Mouse (Mus musculus) liver, embryonic 15.5 days (tissue): Measurements from ENCODE around the gene Tbxas1. TPM values are rescaled to one million over a fixed set of nuclear protein-coding genes. Genes with fewer than 3 reads are reported as not detected.
A peak's percentile ranks its signal among the peaks of the same experiment; 100 is the strongest.

Experiments
- ATAC-seq: fragments of 200-750 bp; cut with Nextera tagmentation; 2 replicates; pipeline ENCODE4 v1.8.0; 2017; ENCODE audit warnings: moderate number of reproducible peaks, mild to moderate bottlenecking, moderate library complexity; ENCODE audit not compliant: insufficient read depth
- H3K27ac ChIP-seq: fragments of 300-500 bp; sonication (generic); replicated peaks from 2 replicates; pipeline ENCODE4 v1.5.1; 2015; ENCODE audit warnings: mild to moderate bottlenecking, inconsistent platforms
- H3K27me3 ChIP-seq: fragments of 300-500 bp; sonication (generic); 2 replicates; pipeline ENCODE4 v1.6.1; 2015; ENCODE audit warnings: mild to moderate bottlenecking, inconsistent platforms
- H3K36me3 ChIP-seq: fragments of 300-500 bp; sonication (generic); replicated peaks from 2 replicates; pipeline ENCODE4 v1.6.1; 2015; ENCODE audit warnings: moderate library complexity, mild to moderate bottlenecking, inconsistent platforms
- H3K4me1 ChIP-seq: fragments of 300-500 bp; sonication (generic); replicated peaks from 2 replicates; pipeline ENCODE4 v1.6.1; 2015; ENCODE audit warnings: inconsistent platforms
- H3K4me2 ChIP-seq: fragments of 300-500 bp; sonication (generic); 2 replicates; pipeline ENCODE4 v1.6.1; 2015; ENCODE audit warnings: moderate library complexity, mild to moderate bottlenecking, inconsistent platforms
- H3K4me3 ChIP-seq: fragments of 300-500 bp; sonication (generic); replicated peaks from 2 replicates; pipeline ENCODE4 v1.5.1; 2015; ENCODE audit warnings: mild to moderate bottlenecking, inconsistent platforms
- H3K9ac ChIP-seq: fragments of 300-500 bp; sonication (generic); 2 replicates; pipeline ENCODE4 v1.6.1; 2015; ENCODE audit warnings: moderate library complexity, mild to moderate bottlenecking, inconsistent platforms
- H3K9me3 ChIP-seq: fragments of 300-500 bp; sonication (generic); replicated peaks from 2 replicates; pipeline ENCODE4 v1.6.1; 2016; ENCODE audit warnings: inconsistent platforms
- WGBS: fragments of 180-500 bp; shearing (Covaris S2); methylation state at CpG from one replicate; pipeline ENCODE4 v1.1.7; 2015; ENCODE audit warnings: mixed read lengths; ENCODE audit not compliant: insufficient replicate concordance; 5-methylcytosine and 5-hydroxymethylcytosine counted together
- polyA plus RNA-seq: library from polyadenylated mRNA; unstranded; fragments of >200 nt; fragmentation: Nextera tagmentation; extraction: Ambion mirVana; gene quantifications from 2 replicates; pipeline ENCODE4 v1.2.1, GENCODE M21; 2015

Tbxas1 gene
- polyA plus RNA-seq, 1 experiment from 2014 or later = 9.0 TPM

- Histone ChIP-seq H3K9ac (no peak overlapping the region), H3K4me1 (no peaks in the 10 kb centered on the region), H3K4me2 (no peak overlapping the region), H3K27ac (no peak overlapping the region), H3K4me3 (no peak overlapping the region), H3K9me3 (no peaks in the 10 kb centered on the region), H3K36me3 (no peaks in the 10 kb centered on the region), H3K27me3 (peaks cover 8% of the 10 kb centered on the region)
- no peak for ATAC-seq
- 55% methylated on average over 6 of the region's 6 CpGs for WGBS
These were observed 175.6 kb downstream of the Tbxas1 start for GRCm38 (mm10) chr6:39050836-39051235.

- Histone ChIP-seq H3K27ac (no peak overlapping the region), H3K27me3 (peaks cover 8% of the 10 kb centered on the region), H3K36me3 (no peaks in the 10 kb centered on the region), H3K9ac (no peak overlapping the region), H3K4me2 (no peak overlapping the region), H3K9me3 (no peaks in the 10 kb centered on the region), H3K4me1 (no peaks in the 10 kb centered on the region), H3K4me3 (no peak overlapping the region)
- no peak for ATAC-seq
- 52% methylated on average over 9 of the region's 9 CpGs for WGBS
These were observed 176.8 kb downstream of the Tbxas1 start for GRCm38 (mm10) chr6:39051799-39052556.

GRCm38 (mm10) chr6:39052636-39053035 is 177.4 kb downstream of the Tbxas1 start:
- no peak overlapping the region for H3K4me3 ChIP-seq
- H3K27me3 ChIP-seq = peaks cover 8% of the 10 kb centered on the region
- WGBS = 64% methylated on average over 4 of the region's 4 CpGs
- no peaks in the 10 kb centered on the region for H3K9me3 ChIP-seq
- no peak for ATAC-seq
- H3K9ac ChIP-seq = no peak overlapping the region
- no peak overlapping the region for H3K4me2 ChIP-seq
- H3K36me3 ChIP-seq = no peaks in the 10 kb centered on the region
- 0 out of 2 replicates have a peak, but pooled peaks cover 1% of the 10 kb centered on the region for H3K4me1 ChIP-seq
- H3K27ac ChIP-seq = no peak overlapping the region

GRCm38 (mm10) chr6:39054206-39054864 is 179.1 kb downstream of the Tbxas1 start:
- Histone ChIP-seq H3K27me3 (peaks cover 4% of the 10 kb centered on the region; the same call in 1 of the 2 replicates), H3K4me2 (no peak overlapping the region), H3K4me1 (peaks cover 6% of the 10 kb centered on the region), H3K9ac (no peak overlapping the region), H3K36me3 (no peaks in the 10 kb centered on the region), H3K27ac (no peak overlapping the region), H3K9me3 (no peaks in the 10 kb centered on the region), H3K4me3 (no peak overlapping the region)
- 74% methylated on average over 13 of the region's 13 CpGs for WGBS
- ATAC-seq = no peak

- no peaks in the 10 kb centered on the region for H3K36me3 ChIP-seq
- 0 out of 2 replicates have a peak, but pooled peaks cover 1% of the 10 kb centered on the region for H3K27me3 ChIP-seq
- peaks cover 13% of the 10 kb centered on the region for H3K4me1 ChIP-seq
- H3K4me3 ChIP-seq = no peak overlapping the region
- H3K4me2 ChIP-seq = no peak overlapping the region
- ATAC-seq = no peak
- no peak overlapping the region for H3K27ac ChIP-seq
- no peaks in the 10 kb centered on the region for H3K9me3 ChIP-seq
- H3K9ac ChIP-seq = no peak overlapping the region
- WGBS = 62% methylated on average over 6 of the region's 6 CpGs
These were observed 179.8 kb downstream of the Tbxas1 start for GRCm38 (mm10) chr6:39054878-39055508.

- Histone ChIP-seq H3K27me3 (no peaks in the 10 kb centered on the region), H3K4me2 (no peak overlapping the region), H3K9ac (no peak overlapping the region)
These were observed 180.6 kb downstream of the Tbxas1 start for GRCm38 (mm10) chr6:39055831-39056261.

GRCm38 (mm10) chr6:39057161-39057560 is 182.0 kb downstream of the Tbxas1 start:
- 44% methylated on average over 1 of the region's 1 CpGs for WGBS
- Histone ChIP-seq H3K4me1 (peaks cover 25% of the 10 kb centered on the region), H3K27ac (no peak overlapping the region), H3K4me3 (no peak overlapping the region), H3K9me3 (no peaks in the 10 kb centered on the region), H3K36me3 (no peaks in the 10 kb centered on the region), H3K9ac (no peak overlapping the region), H3K4me2 (no peak overlapping the region), H3K27me3 (no peaks in the 10 kb centered on the region)
- no peak for ATAC-seq

More at GRCm38 (mm10) chr6:39055831-39056261, 180.6 kb downstream of the Tbxas1 start:
- no peak overlapping the region for H3K27ac ChIP-seq
- WGBS = 60% methylated on average over 7 of the region's 7 CpGs
- peaks cover 20% of the 10 kb centered on the region for H3K4me1 ChIP-seq
- no peaks in the 10 kb centered on the region for H3K9me3 ChIP-seq
- H3K4me3 ChIP-seq = no peak overlapping the region
- no peaks in the 10 kb centered on the region for H3K36me3 ChIP-seq
- ATAC-seq = no peak

- Histone ChIP-seq H3K27ac (peak overlapping the region; percentile 81; the same call in 1 of the 2 replicates), H3K27me3 (no peaks in the 10 kb centered on the region), H3K9ac (no peak overlapping the region), H3K36me3 (no peaks in the 10 kb centered on the region), H3K4me1 (peaks cover 25% of the 10 kb centered on the region), H3K4me3 (no peak overlapping the region), H3K4me2 (no peak overlapping the region), H3K9me3 (no peaks in the 10 kb centered on the region)
- 54% methylated on average over 3 of the region's 3 CpGs for WGBS
- ATAC-seq = no peak
These were observed 183.2 kb downstream of the Tbxas1 start for GRCm38 (mm10) chr6:39058389-39058788.

GRCm38 (mm10) chr6:39058936-39059335 is 183.7 kb downstream of the Tbxas1 start:
- no peaks in the 10 kb centered on the region for H3K9me3 ChIP-seq
- 29% methylated on average over 3 of the region's 3 CpGs for WGBS
- H3K9ac ChIP-seq = no peak overlapping the region
- no peak overlapping the region for H3K4me2 ChIP-seq
- H3K4me3 ChIP-seq = no peak overlapping the region
- no peaks in the 10 kb centered on the region for H3K36me3 ChIP-seq
- no peaks in the 10 kb centered on the region for H3K27me3 ChIP-seq
- H3K4me1 ChIP-seq = peaks cover 25% of the 10 kb centered on the region
- peak overlapping the region; percentile 81 for H3K27ac ChIP-seq
- ATAC-seq = no peak

- Histone ChIP-seq H3K9me3 (no peaks in the 10 kb centered on the region), H3K27ac (peak overlapping the region; percentile 81), H3K4me1 (peaks cover 25% of the 10 kb centered on the region), H3K4me2 (0 out of 2 replicates have a peak overlapping the region, but pooled peaks have one; percentile 10), H3K36me3 (no peaks in the 10 kb centered on the region), H3K4me3 (no peak overlapping the region), H3K9ac (no peak overlapping the region), H3K27me3 (no peaks in the 10 kb centered on the region)
- peak; percentile 81 for ATAC-seq
- 18% methylated on average over 12 of the region's 12 CpGs for WGBS
These were observed 184.6 kb downstream of the Tbxas1 start for GRCm38 (mm10) chr6:39059547-39060497.
